Mouse (Mus musculus) embryonic facial prominence, embryonic 11.5 days (tissue): ENCODE data around the gene Ndufc1. TPM values are rescaled to one million over a fixed set of nuclear protein-coding genes. Genes with fewer than 3 reads are reported as not detected.
"Not testable (repeated sequence)": the region's sequence is repeated elsewhere in the genome, so short reads cannot be mapped to it uniquely, and the experiment has no call there.

Experiments
- ATAC-seq: fragments of 200-750 bp; cut with Nextera tagmentation; replicated peaks from 2 replicates; pipeline ENCODE4 v1.8.0; 2017; ENCODE audit warnings: low read depth; ENCODE audit not compliant: insufficient number of reproducible peaks, low FRiP score, low TSS enrichment
- DNase-seq: peaks from one replicate; pipeline ENCODE4 v3.0.0-alpha.2; 2015; ENCODE audit warnings: low spot score
- H3K27ac ChIP-seq: fragments of 300-500 bp; sonication (generic); replicated peaks from 2 replicates; pipeline ENCODE4 v1.5.1; 2014; ENCODE audit warnings: mild to moderate bottlenecking, low read depth, low read length, control low read depth
- H3K27me3 ChIP-seq: fragments of 300-500 bp; sonication (generic); 2 replicates; pipeline ENCODE4 v1.6.1; 2014; ENCODE audit warnings: mild to moderate bottlenecking, low read length, moderate library complexity, mixed read lengths; ENCODE audit not compliant: control insufficient read depth, insufficient read depth
- H3K36me3 ChIP-seq: fragments of 300-500 bp; sonication (generic); replicated peaks from 2 replicates; pipeline ENCODE4 v1.6.1; 2014; ENCODE audit warnings: low read depth, mild to moderate bottlenecking, low read length, moderate library complexity, mixed read lengths; ENCODE audit not compliant: control insufficient read depth, insufficient read depth
- H3K4me1 ChIP-seq: fragments of 300-500 bp; sonication (generic); 2 replicates; pipeline ENCODE4 v1.6.1; 2014; ENCODE audit warnings: low read length, mixed read lengths; ENCODE audit not compliant: control insufficient read depth, insufficient read depth
- H3K4me2 ChIP-seq: fragments of 300-500 bp; sonication (generic); 2 replicates; pipeline ENCODE4 v1.6.1; 2014; ENCODE audit warnings: low read depth, mild to moderate bottlenecking, control low read depth, low read length, moderate library complexity
- H3K4me3 ChIP-seq: fragments of 300-500 bp; sonication (generic); 2 replicates; pipeline ENCODE4 v1.5.1; 2014; ENCODE audit warnings: low read depth, low read length, control low read depth
- H3K9ac ChIP-seq: fragments of 300-500 bp; sonication (generic); replicated peaks from 2 replicates; pipeline ENCODE4 v1.6.1; 2014; ENCODE audit warnings: mild to moderate bottlenecking, control low read depth, low read length
- H3K9me3 ChIP-seq: fragments of 300-500 bp; sonication (generic); replicated peaks from 2 replicates; pipeline ENCODE4 v1.6.1; 2016; ENCODE audit warnings: mild to moderate bottlenecking, low read length, inconsistent platforms, mixed read lengths; ENCODE audit not compliant: control insufficient read depth
- WGBS: fragments of 180-500 bp; shearing (Covaris S2); extraction: QIAGEN DNeasy Blood & Tissue Kit; methylation state at CpG from one replicate; pipeline ENCODE4 v1.1.7; 2014; 5-methylcytosine and 5-hydroxymethylcytosine counted together
- polyA plus RNA-seq: library from polyadenylated mRNA; unstranded; fragments of >200 nt; fragmentation: Nextera tagmentation; extraction: Ambion mirVana; gene quantifications from 2 replicates; pipeline ENCODE4 v1.2.1, GENCODE M21; 2014

The Ndufc1 gene
- polyA plus RNA-seq, 1 experiment from 2014 or later, result 722 TPM

- not testable (repeated sequence) for H3K9me3 ChIP-seq, H3K4me1 ChIP-seq, ATAC-seq, H3K9ac ChIP-seq, H3K27ac ChIP-seq, H3K27me3 ChIP-seq, H3K36me3 ChIP-seq, DNase-seq, H3K4me3 ChIP-seq, H3K4me2 ChIP-seq
- 59% methylated on average over 4 of the region's 4 CpGs for WGBS
Measured at GRCm38 (mm10) chr3:51402054-51402453, 6.7 kb downstream of the Ndufc1 start.

DNA sequence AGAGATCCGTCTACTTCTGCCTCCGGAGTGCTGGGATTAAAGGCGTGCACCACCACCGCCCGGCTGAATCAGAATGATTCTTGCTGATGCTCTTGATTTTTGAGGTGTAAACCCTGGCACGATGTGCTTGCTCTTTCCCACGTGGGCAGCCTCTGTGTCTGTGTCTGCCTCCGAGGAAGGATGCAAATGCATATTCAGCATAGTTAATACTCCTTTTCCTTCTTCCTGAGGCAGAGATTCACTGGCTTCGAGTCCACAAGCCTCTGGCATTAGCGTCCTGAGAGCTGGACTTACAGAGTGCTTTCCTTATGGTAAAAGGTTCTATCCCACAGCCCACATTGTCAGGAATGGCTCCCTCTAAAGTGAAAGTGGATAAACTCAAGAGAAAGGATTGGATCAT, 8.1 kb downstream of the Ndufc1 start:
- ATAC-seq, result no peak
- no peak overlapping the region for H3K4me3 ChIP-seq

DNA sequence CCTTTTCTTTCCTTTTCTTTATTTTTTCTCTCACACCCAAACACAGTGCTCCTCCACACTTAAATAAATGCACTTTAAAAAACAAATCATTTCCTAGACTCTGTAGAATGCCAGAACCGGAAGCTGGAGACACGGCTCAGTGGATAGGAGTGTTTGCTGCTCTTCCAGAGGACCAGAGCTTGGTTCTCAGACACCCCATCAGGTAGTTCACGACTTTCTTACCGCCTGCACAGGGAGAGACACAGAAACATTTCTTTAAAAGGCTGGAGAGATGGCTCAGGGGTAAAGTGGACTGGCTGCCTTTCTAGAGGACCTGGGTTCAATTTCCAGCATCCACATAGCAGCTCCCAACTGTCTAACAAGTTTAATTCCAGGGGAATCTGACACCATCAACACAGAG, 9.3 kb downstream of the Ndufc1 start:
- DNase-seq (no peak), ATAC-seq (no peak)
- 62% methylated on average over 4 of the region's 4 CpGs for WGBS
- H3K27ac ChIP-seq, result no peak overlapping the region
- H3K36me3 ChIP-seq, result no peaks in the 10 kb centered on the region
- no peak overlapping the region for H3K4me3 ChIP-seq
- peaks cover 5% of the 10 kb centered on the region for H3K27me3 ChIP-seq
- no peaks in the 10 kb centered on the region for H3K9me3 ChIP-seq
- no peaks in the 10 kb centered on the region for H3K4me1 ChIP-seq
- no peak overlapping the region for H3K9ac ChIP-seq
- no peak overlapping the region for H3K4me2 ChIP-seq

More for the DNA sequence above, 8.1 kb downstream of the Ndufc1 start:
- Histone ChIP-seq H3K27me3 (peaks cover 2% of the 10 kb centered on the region; the same call in 1 of the 2 replicates), H3K4me1 (no peaks in the 10 kb centered on the region), H3K9me3 (no peaks in the 10 kb centered on the region), H3K9ac (no peak overlapping the region), H3K36me3 (no peaks in the 10 kb centered on the region), H3K27ac (no peak overlapping the region), H3K4me2 (no peak overlapping the region)
- 77% methylated on average over 10 of the region's 10 CpGs for WGBS
- no peak for DNase-seq

DNA sequence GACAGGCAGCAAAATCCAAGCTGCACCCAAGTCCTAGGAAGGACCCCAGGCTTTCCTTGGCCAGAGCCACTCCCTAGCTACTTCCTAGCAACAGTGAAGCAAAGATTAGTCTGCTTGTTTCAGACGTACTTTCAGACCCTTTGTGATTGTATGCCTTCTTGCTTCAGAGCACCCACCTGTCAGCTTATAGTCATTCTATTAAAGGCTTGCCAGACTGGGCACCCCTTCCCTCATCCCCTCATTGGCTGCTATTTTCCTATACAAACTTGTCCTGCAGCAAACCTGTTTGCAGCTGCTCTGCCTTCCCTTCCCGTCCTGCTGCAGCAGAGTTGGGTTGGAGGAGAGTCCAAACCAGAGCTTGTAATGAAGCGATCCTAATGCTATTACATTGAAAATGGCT, 10.1 kb downstream of the Ndufc1 start:
- no peak for ATAC-seq
- no peaks in the 10 kb centered on the region for H3K4me1 ChIP-seq
- no peaks in the 10 kb centered on the region for H3K36me3 ChIP-seq
- 14% methylated on average over 3 of the region's 3 CpGs for WGBS
- H3K4me2 ChIP-seq, result no peak overlapping the region
- H3K4me3 ChIP-seq, result no peak overlapping the region
- no peak for DNase-seq
- no peaks in the 10 kb centered on the region for H3K9me3 ChIP-seq
- no peak overlapping the region for H3K9ac ChIP-seq
- H3K27ac ChIP-seq, result no peak overlapping the region
- peaks cover 5% of the 10 kb centered on the region for H3K27me3 ChIP-seq

DNA sequence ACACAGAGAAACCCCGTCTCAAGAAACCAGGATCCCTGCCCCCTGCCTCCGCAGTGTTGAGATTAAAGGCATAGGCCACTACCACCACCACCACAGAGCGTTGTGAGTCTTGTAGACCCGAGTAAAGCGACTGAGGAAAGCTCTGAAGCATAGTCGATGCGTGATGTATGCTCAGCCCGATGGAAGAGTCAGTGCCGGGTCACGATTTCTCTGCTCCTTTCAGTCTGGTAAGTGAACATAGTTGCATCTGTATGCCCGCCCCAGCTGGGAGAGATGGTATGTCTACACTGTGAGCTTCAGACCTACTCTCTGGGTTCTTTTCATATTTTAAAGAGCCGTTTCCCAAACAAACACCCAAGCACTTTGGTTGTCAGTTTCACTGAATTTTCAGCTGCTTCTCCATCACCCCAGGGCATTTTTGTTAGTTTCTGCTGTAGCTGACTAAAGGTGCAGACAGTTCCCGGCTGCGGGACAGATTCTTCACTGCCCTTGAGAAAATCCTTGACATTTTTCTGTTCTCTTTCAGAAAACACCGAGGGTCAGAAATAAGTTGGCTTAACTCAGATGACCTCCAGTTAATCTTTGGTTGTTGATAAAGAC, 11.0 kb downstream of the Ndufc1 start:
- Histone ChIP-seq H3K4me3 (no peak overlapping the region), H3K36me3 (no peaks in the 10 kb centered on the region), H3K27ac (no peak overlapping the region), H3K4me1 (no peaks in the 10 kb centered on the region), H3K4me2 (no peak overlapping the region), H3K27me3 (peaks cover 5% of the 10 kb centered on the region), H3K9me3 (no peaks in the 10 kb centered on the region), H3K9ac (no peak overlapping the region)
- 35% methylated on average over 15 of the region's 15 CpGs for WGBS
- ATAC-seq (no peak), DNase-seq (no peak)

- peak; percentile 84 for DNase-seq
- peak within 1 kb of the TSS; percentile 61 for H3K4me2 ChIP-seq
- H3K9ac ChIP-seq, result peak within 1 kb of the TSS; percentile 43
- peak within 1 kb of the TSS; percentile 35 for H3K4me3 ChIP-seq
- no peak within 1 kb of the TSS for H3K27ac ChIP-seq
- ATAC-seq, result peak; percentile 82
- H3K4me1 ChIP-seq, result no peaks in the 10 kb centered on the region
- no peaks in the 10 kb centered on the region for H3K36me3 ChIP-seq
- H3K27me3 ChIP-seq, result peaks cover 5% of the 10 kb centered on the region
- no peaks in the 10 kb centered on the region for H3K9me3 ChIP-seq
- 1% methylated on average over 41 of the region's 41 CpGs for WGBS
Measured at GRCm38 (mm10) chr3:51396219-51397068, 12.3 kb downstream of the Ndufc1 start, which contains the start of gene Mgarp. TSS of gene Mgarp (minus strand) at chr3:51396738.

GRCm38 (mm10) chr3:51395461-51396145, 13.2 kb downstream of the Ndufc1 start:
- Histone ChIP-seq H3K27ac (no peak overlapping the region), H3K9ac (no peak overlapping the region), H3K9me3 (no peaks in the 10 kb centered on the region), H3K4me1 (no peaks in the 10 kb centered on the region), H3K27me3 (peaks cover 5% of the 10 kb centered on the region), H3K36me3 (no peaks in the 10 kb centered on the region), H3K4me3 (peak overlapping the region; percentile 35; the same call in 1 of the 2 replicates), H3K4me2 (no peak overlapping the region; the same call in 1 of the 2 replicates)
- DNase-seq (no peak), ATAC-seq (no peak)
- 14% methylated on average over 19 of the region's 19 CpGs for WGBS
